Mouse (Mus musculus): Measurements from ENCODE around the gene Mroh2a.

Mroh2a gene

GRCm38 (mm10) chr1:88235046-88235893 is 8.5 kb downstream of the Mroh2a start:
- no peak for DNase-seq (ENCODE audit: low read depth, low spot score)

DNA sequence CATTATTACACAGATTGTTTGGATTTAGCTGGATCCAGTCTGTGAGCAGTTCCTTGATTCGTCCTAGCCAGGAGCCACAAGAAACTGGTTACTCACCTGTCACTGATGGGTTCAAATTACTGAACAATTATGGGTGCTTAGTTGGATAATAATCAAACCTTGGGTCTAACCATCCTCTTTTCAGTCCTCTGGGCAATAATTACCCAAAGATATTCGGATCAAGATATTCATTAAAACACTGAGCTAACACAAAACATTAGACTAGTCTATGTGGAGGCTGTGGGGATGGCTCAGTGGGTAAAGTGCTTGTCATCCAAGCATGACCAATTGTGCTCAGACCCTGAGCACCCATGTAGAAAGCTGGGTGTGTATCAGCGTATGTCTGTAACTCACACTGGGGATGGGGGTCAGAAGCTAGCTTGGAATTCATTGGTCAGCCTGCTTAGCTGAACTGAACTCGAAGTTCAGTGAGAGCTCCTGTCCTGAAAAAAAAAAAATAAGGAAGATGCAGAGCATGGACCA is 9.2 kb downstream of the Mroh2a start:
- DNase-seq (ENCODE audit: low read depth, low spot score): no peak

- no peak for DNase-seq (ENCODE audit: low read depth, low spot score)
These were observed 10.5 kb downstream of the Mroh2a start for GRCm38 (mm10) chr1:88237311-88237710.

- DNase-seq (ENCODE audit: low read depth, low spot score): no peak
These were observed 12.0 kb downstream of the Mroh2a start for GRCm38 (mm10) chr1:88238771-88239170.

DNA sequence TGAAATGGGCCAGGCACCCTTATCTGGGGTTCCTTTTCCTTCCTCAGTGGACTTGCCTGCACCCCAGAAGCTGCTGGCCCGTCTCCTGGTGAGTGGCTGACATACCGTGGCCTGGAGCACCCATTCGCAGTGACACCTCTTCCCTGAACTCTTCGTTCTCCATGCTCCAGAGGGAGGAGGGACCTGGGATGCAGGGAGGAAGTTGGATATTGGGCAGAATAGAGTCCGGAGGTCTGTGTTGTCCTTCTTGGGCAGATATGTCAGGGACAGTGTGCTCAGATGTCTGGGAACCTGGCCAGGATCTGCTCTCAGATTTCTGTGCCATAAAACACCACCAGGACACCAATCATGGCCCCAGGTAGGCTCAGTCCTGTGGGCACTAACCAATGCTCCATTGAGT is 13.3 kb downstream of the Mroh2a start:
- no peak for DNase-seq (ENCODE audit: low read depth, low spot score)

- DNase-seq (ENCODE audit: low read depth, low spot score): no peak
These were observed 13.8 kb downstream of the Mroh2a start for GRCm38 (mm10) chr1:88240579-88240978.

DNA sequence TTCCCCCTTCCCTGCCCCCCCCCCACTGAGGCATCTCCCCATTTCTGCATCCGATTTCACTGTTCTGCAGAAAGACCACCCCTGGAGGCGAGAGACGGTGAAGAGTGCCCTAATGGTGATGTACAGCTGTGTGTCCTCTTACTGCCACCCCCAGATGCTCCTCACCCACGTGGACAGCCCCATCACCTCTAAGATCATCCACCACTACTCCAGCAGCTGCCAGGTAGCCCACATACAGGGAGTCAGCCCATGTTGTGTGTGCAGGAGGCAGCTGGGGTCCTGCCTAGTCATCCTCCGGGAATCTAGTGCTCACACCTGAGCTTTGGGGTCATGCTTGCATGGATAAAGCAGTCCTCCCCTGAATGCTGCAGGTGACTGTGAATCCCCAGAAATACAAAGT is 17.1 kb downstream of the Mroh2a start:
- DNase-seq (ENCODE audit: low read depth, low spot score): no peak

DNA sequence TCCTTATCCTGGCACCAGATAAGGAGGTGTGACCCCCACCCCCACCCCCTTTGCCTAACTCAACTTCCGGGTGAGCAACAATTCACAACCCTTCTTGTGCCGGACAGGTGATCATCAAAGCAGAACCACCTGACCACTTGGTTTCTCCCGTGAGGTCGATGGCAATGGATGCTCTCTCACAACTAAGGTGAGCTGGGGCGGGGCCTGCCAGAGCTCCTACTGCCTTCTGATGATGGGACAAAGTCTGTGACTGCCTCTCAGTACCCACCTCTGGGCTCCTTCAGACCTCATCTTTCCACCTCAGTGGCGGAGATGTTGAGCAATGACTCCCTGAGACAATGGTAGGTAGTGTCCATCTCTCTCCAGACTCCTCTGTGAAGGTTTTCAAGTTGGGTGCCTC is 19.1 kb downstream of the Mroh2a start:
- no peak for DNase-seq (ENCODE audit: low read depth, low spot score)

DNA sequence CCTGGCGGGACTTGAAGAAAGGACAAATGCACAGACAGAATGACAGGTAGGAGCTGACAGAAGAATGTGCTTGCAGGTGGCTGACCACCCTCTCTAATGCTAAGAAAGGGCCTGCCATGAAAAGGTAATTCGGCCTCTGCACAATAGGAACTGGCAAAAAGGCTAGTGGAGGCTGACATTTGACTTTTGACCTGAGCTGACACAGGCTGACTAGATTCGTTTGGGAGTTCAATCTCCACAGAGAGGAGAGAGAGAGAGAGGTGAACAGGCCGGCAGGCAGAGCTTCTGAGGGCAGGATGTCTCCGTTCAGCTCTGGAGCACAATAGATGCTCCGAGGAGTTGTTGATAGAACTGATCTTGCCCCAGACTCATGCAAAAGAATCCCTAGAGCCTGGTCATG is 19.6 kb downstream of the Mroh2a start:
- no peak for DNase-seq (ENCODE audit: low read depth, low spot score)

GRCm38 (mm10) chr1:88247660-88248059 is 20.9 kb downstream of the Mroh2a start:
- DNase-seq (ENCODE audit: low read depth, low spot score): no peak

GRCm38 (mm10) chr1:88248658-88249057 is 21.9 kb downstream of the Mroh2a start:
- no peak for DNase-seq (ENCODE audit: low read depth, low spot score)

DNA sequence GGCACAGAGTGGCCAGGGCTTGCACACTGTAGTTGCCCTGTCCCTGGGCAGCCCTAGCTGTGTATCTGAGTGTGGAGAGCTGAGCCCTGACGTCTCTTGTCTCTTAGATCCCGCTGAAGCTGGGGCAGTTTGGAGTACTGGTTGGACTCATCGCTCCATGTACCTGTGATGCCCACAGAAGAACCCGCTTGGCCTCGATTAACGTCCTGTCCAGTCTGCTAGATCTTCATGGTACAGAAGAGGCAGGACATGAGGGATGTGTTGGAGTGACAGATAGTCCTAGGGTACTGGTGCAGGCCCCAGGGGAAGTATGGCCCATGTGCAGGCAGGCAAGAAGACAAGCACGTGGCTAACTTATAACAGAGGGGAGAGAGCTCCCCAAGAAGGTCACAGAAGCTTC is 22.8 kb downstream of the Mroh2a start:
- DNase-seq (ENCODE audit: low read depth, low spot score): no peak

DNA sequence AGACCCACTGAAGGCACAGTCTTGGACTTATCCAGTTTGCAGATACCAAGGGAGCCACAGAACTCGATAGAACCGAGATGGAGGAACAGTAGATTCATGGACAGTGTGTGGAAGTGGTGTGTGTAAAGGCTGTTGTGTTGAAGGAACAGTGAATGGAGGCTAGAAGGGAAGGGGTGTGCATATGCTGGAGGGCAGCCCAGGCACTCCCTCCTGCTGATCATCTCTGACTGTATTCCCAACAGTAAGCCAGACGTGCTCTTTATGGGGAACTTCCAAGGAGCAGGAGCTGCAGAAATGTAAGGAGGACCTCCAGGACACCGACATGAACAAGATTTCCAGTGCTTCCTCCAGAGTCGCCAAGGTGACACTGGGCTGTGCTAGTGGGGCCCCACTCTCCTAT is 23.2 kb downstream of the Mroh2a start:
- no peak for DNase-seq (ENCODE audit: low read depth, low spot score)

DNA sequence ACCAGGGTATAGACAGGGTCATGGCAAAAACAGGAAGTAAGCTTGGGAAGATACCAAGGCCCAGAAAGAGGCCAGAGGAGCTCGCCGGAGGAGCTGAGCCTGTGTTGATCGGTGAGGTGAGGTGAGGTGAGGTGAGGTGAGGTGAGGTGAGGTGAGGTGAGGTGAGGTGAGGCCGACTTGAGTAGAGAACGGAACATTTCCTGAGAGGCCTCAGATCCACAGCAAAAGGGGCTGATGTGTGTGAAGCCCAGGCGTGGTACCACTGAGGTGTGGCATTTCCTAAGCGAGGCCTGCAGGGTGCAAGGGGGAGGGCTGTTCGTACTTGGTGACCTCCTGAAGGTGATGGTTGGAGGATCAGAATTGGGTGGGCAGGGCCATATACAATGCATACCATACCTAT is 26.3 kb downstream of the Mroh2a start:
- no peak for DNase-seq (ENCODE audit: low read depth, low spot score)

DNA sequence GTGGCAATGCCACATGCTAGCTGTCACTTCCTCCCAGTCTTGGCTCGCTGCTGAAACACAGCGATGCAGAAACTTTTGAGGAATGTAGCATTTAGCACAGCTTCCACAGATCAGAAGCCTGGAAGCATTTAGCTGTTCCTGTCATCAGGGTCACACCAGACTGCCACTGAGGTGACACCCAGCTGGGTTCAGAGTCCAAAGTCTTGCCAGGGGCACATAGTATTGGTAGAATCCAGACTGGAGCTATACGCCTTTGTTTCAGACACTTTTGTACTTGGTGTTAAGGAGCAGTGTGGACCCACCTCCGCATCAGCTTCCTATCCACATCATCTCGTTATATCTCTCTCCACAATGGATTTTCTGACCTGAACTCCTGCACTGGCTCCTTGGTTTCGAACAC is 26.8 kb downstream of the Mroh2a start:
- no peak for DNase-seq (ENCODE audit: low read depth, low spot score)

DNA sequence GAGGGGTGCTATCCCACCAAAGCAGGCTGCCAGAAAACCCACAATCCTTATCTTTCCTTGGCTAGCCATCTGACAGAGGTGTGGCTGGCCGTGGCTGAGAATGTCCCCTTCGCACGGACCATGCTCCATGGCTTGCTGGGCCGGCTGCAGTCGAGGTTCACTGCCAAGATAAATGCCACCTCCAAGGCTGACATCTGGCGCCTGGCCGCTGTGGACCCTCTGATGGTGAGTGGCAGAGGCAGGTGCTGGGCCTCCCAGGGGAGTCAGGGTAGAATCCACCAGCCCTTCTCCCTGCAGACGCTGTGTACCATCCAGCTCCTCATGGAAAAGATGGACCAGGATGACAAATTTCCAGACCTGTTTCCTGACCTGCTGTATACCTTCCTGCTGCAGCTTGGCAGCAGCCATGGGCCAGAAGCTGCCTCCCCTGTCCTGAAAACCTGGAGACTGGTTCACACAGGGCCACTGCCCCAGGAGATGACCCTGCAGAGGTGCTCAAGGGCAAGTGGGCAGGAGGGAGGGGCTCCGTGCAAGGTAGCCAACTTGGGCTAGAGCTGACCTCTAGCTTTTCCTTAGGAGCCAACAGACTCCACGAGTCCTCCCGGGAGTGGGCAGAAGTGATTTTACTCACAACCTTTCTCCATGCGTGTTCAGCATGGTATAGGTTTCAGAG is 28.1 kb downstream of the Mroh2a start:
- no peak for DNase-seq (ENCODE audit: low read depth, low spot score)

DNA sequence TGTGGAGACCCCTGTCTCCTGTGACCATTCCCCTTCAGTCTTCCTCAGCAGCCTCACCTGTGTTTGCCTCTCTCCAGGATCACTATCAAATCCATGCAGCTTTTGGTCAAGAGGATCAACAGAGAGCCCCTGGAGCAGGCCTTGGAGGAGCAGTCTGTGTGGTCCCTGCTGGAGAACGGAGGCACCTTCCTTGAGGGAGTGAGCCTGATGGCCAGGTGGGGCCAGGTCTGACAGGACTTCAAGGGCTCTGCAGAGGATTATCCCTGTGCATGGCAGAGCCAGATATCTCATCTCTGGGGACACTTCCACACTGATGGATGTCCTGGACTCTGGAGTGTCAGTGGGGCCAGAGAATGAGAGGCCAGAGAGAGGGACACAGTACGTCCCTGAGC is 28.7 kb downstream of the Mroh2a start:
- no peak for DNase-seq (ENCODE audit: low read depth, low spot score)

DNA sequence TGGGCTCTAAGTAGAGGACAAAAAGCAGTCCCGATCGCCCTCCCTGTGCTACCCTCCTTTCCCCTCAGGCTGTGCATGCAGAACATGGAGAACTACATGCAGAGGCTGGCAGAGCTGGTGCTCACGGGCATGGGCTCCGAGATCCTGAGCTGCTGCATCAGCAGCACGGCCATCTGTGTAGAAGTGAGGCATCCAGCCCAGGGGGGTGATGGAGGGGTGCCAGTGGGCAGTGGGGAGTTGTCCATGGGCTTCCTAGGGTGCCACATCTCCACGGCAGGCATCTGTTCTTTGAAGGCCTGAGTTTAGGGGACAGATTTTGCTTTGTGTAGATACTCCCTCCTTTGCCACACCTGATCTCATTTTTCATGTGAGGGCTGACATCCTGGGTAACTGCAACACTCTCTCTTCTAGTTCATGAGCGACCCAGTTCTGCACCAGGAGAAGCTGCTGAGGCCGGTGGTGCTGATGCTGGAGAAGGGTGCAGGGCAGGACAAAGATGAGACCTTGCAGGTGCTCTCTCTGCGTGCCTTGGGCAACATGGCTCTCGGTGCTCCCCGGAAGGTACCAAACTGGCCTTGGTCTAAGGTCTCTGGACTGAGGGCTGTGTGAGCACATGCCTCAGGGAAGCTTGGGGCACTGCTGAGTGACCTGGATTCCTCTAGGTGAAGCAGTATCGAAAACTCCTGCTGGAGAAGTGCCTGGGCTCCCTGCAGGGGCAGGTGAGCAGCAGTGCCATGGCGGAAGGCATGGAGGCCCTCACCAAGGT is 29.4 kb downstream of the Mroh2a start:
- no peak for DNase-seq (ENCODE audit: low read depth, low spot score)

GRCm38 (mm10) chr1:88256886-88257663 is 30.3 kb downstream of the Mroh2a start:
- DNase-seq (ENCODE audit: low read depth, low spot score): no peak

- DNase-seq (ENCODE audit: low read depth, low spot score): no peak
These were observed 30.9 kb downstream of the Mroh2a start for GRCm38 (mm10) chr1:88257681-88258080.

DNA sequence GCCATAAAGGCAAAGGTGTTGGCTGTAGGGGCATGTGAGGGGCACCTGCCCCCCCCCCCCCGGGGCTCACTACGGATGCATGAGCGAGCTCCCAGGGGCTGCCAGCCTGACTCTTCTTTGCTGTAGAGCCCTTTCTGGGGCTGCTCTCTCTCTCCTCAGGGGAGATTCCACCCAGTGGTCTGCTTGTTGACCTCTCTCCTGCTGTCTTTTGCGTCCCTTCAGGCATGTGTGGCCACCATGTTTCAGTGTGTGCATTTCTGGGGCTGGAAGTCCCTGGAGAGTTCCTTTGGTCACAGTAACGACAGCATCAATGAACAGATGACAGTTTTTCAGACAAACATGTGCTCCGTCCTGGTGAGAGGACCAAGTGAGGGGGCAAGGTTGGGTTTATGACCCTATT is 31.6 kb downstream of the Mroh2a start:
- DNase-seq (ENCODE audit: low read depth, low spot score): no peak

Data from embryo, embryonic 11.5 days (tissue).